Mouse (Mus musculus) forebrain, embryonic 15.5 days (tissue): ENCODE data around the gene Srbd1. TPM values are rescaled to one million over a fixed set of nuclear protein-coding genes. Genes with fewer than 3 reads are reported as not detected.

Source experiments
- ATAC-seq: fragments of 200-750 bp; cut with Nextera tagmentation; replicated peaks from 2 replicates; pipeline ENCODE4 v1.8.0; 2017; ENCODE audit warnings: mild to moderate bottlenecking, moderate TSS enrichment, moderate library complexity
- H3K27ac ChIP-seq: fragments of 300-500 bp; sonication (generic); replicated peaks from 2 replicates; pipeline ENCODE4 v1.5.1; 2015; ENCODE audit warnings: mild to moderate bottlenecking, inconsistent platforms
- H3K27me3 ChIP-seq: fragments of 300-500 bp; sonication (generic); 2 replicates; pipeline ENCODE4 v1.6.1; 2015; ENCODE audit warnings: inconsistent platforms
- H3K36me3 ChIP-seq: fragments of 300-500 bp; sonication (generic); 2 replicates; pipeline ENCODE4 v1.6.1; 2015; ENCODE audit warnings: mild to moderate bottlenecking, inconsistent platforms
- H3K4me1 ChIP-seq: fragments of 300-500 bp; sonication (generic); 2 replicates; pipeline ENCODE4 v1.6.1; 2015; ENCODE audit warnings: inconsistent platforms
- H3K4me2 ChIP-seq: fragments of 300-500 bp; sonication (generic); replicated peaks from 2 replicates; pipeline ENCODE4 v1.6.1; 2015; ENCODE audit warnings: mild to moderate bottlenecking, inconsistent platforms
- H3K4me3 ChIP-seq: fragments of 300-500 bp; sonication (generic); 2 replicates; pipeline ENCODE4 v1.5.1; 2015; ENCODE audit warnings: mild to moderate bottlenecking, inconsistent platforms
- H3K9ac ChIP-seq: fragments of 300-500 bp; sonication (generic); replicated peaks from 2 replicates; pipeline ENCODE4 v1.6.1; 2015; ENCODE audit warnings: mild to moderate bottlenecking, inconsistent platforms
- H3K9me3 ChIP-seq: fragments of 300-500 bp; sonication (generic); 2 replicates; pipeline ENCODE4 v1.6.1; 2016; ENCODE audit warnings: inconsistent platforms
- WGBS: fragments of 180-500 bp; shearing (Covaris S2); methylation state at CpG from one replicate; pipeline ENCODE4 v1.1.7; 2015; ENCODE audit warnings: mixed read lengths; 5-methylcytosine and 5-hydroxymethylcytosine counted together
- polyA plus RNA-seq: library from polyadenylated mRNA; unstranded; fragments of >200 nt; fragmentation: Nextera tagmentation; extraction: Ambion mirVana; gene quantifications from 2 replicates; pipeline ENCODE4 v1.2.1, GENCODE M21; 2015

Srbd1 gene
- polyA plus RNA-seq, 1 experiment from 2014 or later: 20.5 TPM

GRCm38 (mm10) chr17:85995086-85995485 is 149.9 kb downstream of the Srbd1 start:
- WGBS: 80% methylated on average over 4 of the region's 4 CpGs
- no peak for ATAC-seq
- no peak overlapping the region for H3K27ac ChIP-seq
- peaks cover 10% of the 10 kb centered on the region for H3K4me1 ChIP-seq
- no peak overlapping the region for H3K9ac ChIP-seq
- H3K27me3 ChIP-seq: no peaks in the 10 kb centered on the region
- H3K4me3 ChIP-seq: no peak overlapping the region
- H3K4me2 ChIP-seq: no peak overlapping the region
- H3K36me3 ChIP-seq: peaks cover 7% of the 10 kb centered on the region; the same call in 1 of the 2 replicates
- H3K9me3 ChIP-seq: peaks cover 7% of the 10 kb centered on the region; the same call in 1 of the 2 replicates

- no peaks in the 10 kb centered on the region for H3K27me3 ChIP-seq
- WGBS: 82% methylated on average over 12 of the region's 12 CpGs
- H3K4me3 ChIP-seq: no peak overlapping the region
- H3K36me3 ChIP-seq: no peaks in the 10 kb centered on the region
- no peaks in the 10 kb centered on the region for H3K4me1 ChIP-seq
- no peak overlapping the region for H3K4me2 ChIP-seq
- H3K9ac ChIP-seq: no peak overlapping the region
- H3K9me3 ChIP-seq: no peaks in the 10 kb centered on the region
- ATAC-seq: no peak
- H3K27ac ChIP-seq: no peak overlapping the region
Measured at GRCm38 (mm10) chr17:85989058-85989769, 155.8 kb downstream of the Srbd1 start.

GRCm38 (mm10) chr17:85987531-85987930 is 157.4 kb downstream of the Srbd1 start:
- H3K4me2 ChIP-seq: no peak overlapping the region
- no peak for ATAC-seq
- H3K27me3 ChIP-seq: no peaks in the 10 kb centered on the region
- no peaks in the 10 kb centered on the region for H3K9me3 ChIP-seq
- no peaks in the 10 kb centered on the region for H3K36me3 ChIP-seq
- no peak overlapping the region for H3K9ac ChIP-seq
- H3K4me1 ChIP-seq: no peaks in the 10 kb centered on the region
- no peak overlapping the region for H3K4me3 ChIP-seq
- no peak overlapping the region for H3K27ac ChIP-seq
- 67% methylated on average over 4 of the region's 4 CpGs for WGBS

GRCm38 (mm10) chr17:85986624-85987023 is 158.4 kb downstream of the Srbd1 start:
- Histone ChIP-seq H3K9me3 (no peaks in the 10 kb centered on the region), H3K4me2 (no peak overlapping the region), H3K27ac (no peak overlapping the region), H3K36me3 (no peaks in the 10 kb centered on the region), H3K4me3 (no peak overlapping the region), H3K4me1 (no peaks in the 10 kb centered on the region), H3K9ac (no peak overlapping the region), H3K27me3 (no peaks in the 10 kb centered on the region)
- ATAC-seq: no peak
- 90% methylated on average over 4 of the region's 4 CpGs for WGBS

GRCm38 (mm10) chr17:85986181-85986580 is 158.8 kb downstream of the Srbd1 start:
- no peak overlapping the region for H3K27ac ChIP-seq
- H3K36me3 ChIP-seq: no peaks in the 10 kb centered on the region
- no peaks in the 10 kb centered on the region for H3K4me1 ChIP-seq
- no peaks in the 10 kb centered on the region for H3K27me3 ChIP-seq
- H3K9ac ChIP-seq: no peak overlapping the region
- no peak overlapping the region for H3K4me2 ChIP-seq
- no peak overlapping the region for H3K4me3 ChIP-seq
- 80% methylated on average over 2 of the region's 2 CpGs for WGBS
- ATAC-seq: no peak
- no peaks in the 10 kb centered on the region for H3K9me3 ChIP-seq

- H3K9ac ChIP-seq: no peak overlapping the region
- no peak for ATAC-seq
- no peak overlapping the region for H3K27ac ChIP-seq
- no peaks in the 10 kb centered on the region for H3K9me3 ChIP-seq
- no peaks in the 10 kb centered on the region for H3K36me3 ChIP-seq
- H3K4me3 ChIP-seq: no peak overlapping the region
- no peak overlapping the region for H3K4me2 ChIP-seq
- no peaks in the 10 kb centered on the region for H3K4me1 ChIP-seq
- WGBS: 92% methylated on average over 11 of the region's 11 CpGs
- no peaks in the 10 kb centered on the region for H3K27me3 ChIP-seq
Measured at GRCm38 (mm10) chr17:85985131-85985530, 159.8 kb downstream of the Srbd1 start.

GRCm38 (mm10) chr17:85982271-85982670 is 162.7 kb downstream of the Srbd1 start:
- Histone ChIP-seq H3K27me3 (no peaks in the 10 kb centered on the region), H3K4me2 (no peak overlapping the region), H3K27ac (no peak overlapping the region), H3K36me3 (no peaks in the 10 kb centered on the region), H3K4me3 (no peak overlapping the region), H3K9me3 (no peaks in the 10 kb centered on the region), H3K9ac (no peak overlapping the region), H3K4me1 (no peaks in the 10 kb centered on the region)
- ATAC-seq: no peak
- 97% methylated on average over 4 of the region's 4 CpGs for WGBS

GRCm38 (mm10) chr17:85981869-85982268 is 163.1 kb downstream of the Srbd1 start:
- H3K4me1 ChIP-seq: no peaks in the 10 kb centered on the region
- H3K27me3 ChIP-seq: no peaks in the 10 kb centered on the region
- no peaks in the 10 kb centered on the region for H3K9me3 ChIP-seq
- no peak overlapping the region for H3K27ac ChIP-seq
- no peak overlapping the region for H3K4me3 ChIP-seq
- 98% methylated on average over 3 of the region's 3 CpGs for WGBS
- H3K4me2 ChIP-seq: no peak overlapping the region
- no peak overlapping the region for H3K9ac ChIP-seq
- ATAC-seq: no peak
- H3K36me3 ChIP-seq: no peaks in the 10 kb centered on the region

- ATAC-seq: no peak
- Histone ChIP-seq H3K4me3 (no peak overlapping the region), H3K27ac (no peak overlapping the region), H3K4me2 (no peak overlapping the region), H3K27me3 (no peaks in the 10 kb centered on the region), H3K9me3 (no peaks in the 10 kb centered on the region), H3K36me3 (no peaks in the 10 kb centered on the region), H3K9ac (no peak overlapping the region), H3K4me1 (peaks cover 9% of the 10 kb centered on the region)
- 59% methylated on average over 8 of the region's 8 CpGs for WGBS
Measured at GRCm38 (mm10) chr17:85978876-85979275, 166.1 kb downstream of the Srbd1 start.

- Histone ChIP-seq H3K9ac (no peak overlapping the region), H3K4me3 (no peak overlapping the region)
- WGBS: 53% methylated on average over 5 of the region's 5 CpGs
Measured at GRCm38 (mm10) chr17:85975077-85975476, 169.9 kb downstream of the Srbd1 start.

GRCm38 (mm10) chr17:85974591-85974990 is 170.4 kb downstream of the Srbd1 start:
- 91% methylated on average over 8 of the region's 8 CpGs for WGBS
- no peak for ATAC-seq
- no peaks in the 10 kb centered on the region for H3K27me3 ChIP-seq

More at GRCm38 (mm10) chr17:85975077-85975476, 169.9 kb downstream of the Srbd1 start:
- no peak overlapping the region for H3K27ac ChIP-seq
- no peak overlapping the region for H3K4me2 ChIP-seq
- ATAC-seq: no peak
- H3K4me1 ChIP-seq: peaks cover 9% of the 10 kb centered on the region
- H3K27me3 ChIP-seq: no peaks in the 10 kb centered on the region
- H3K9me3 ChIP-seq: no peaks in the 10 kb centered on the region
- no peaks in the 10 kb centered on the region for H3K36me3 ChIP-seq

GRCm38 (mm10) chr17:85971120-85971519 is 173.9 kb downstream of the Srbd1 start:
- no peak for ATAC-seq
- Histone ChIP-seq H3K27me3 (no peaks in the 10 kb centered on the region), H3K27ac (no peak overlapping the region), H3K9ac (no peak overlapping the region), H3K36me3 (no peaks in the 10 kb centered on the region), H3K4me3 (no peak overlapping the region), H3K4me1 (peaks cover 9% of the 10 kb centered on the region), H3K9me3 (no peaks in the 10 kb centered on the region), H3K4me2 (no peak overlapping the region)
- WGBS: 69% methylated on average over 4 of the region's 4 CpGs

More at GRCm38 (mm10) chr17:85974591-85974990, 170.4 kb downstream of the Srbd1 start:
- H3K4me2 ChIP-seq: no peak overlapping the region
- H3K9me3 ChIP-seq: no peaks in the 10 kb centered on the region
- H3K36me3 ChIP-seq: no peaks in the 10 kb centered on the region
- no peak overlapping the region for H3K4me3 ChIP-seq
- peaks cover 9% of the 10 kb centered on the region for H3K4me1 ChIP-seq
- no peak overlapping the region for H3K27ac ChIP-seq
- no peak overlapping the region for H3K9ac ChIP-seq

GRCm38 (mm10) chr17:85961653-85962052 is 183.3 kb downstream of the Srbd1 start:
- Histone ChIP-seq H3K4me3 (no peak overlapping the region), H3K4me2 (no peak overlapping the region), H3K27me3 (no peaks in the 10 kb centered on the region), H3K9me3 (no peaks in the 10 kb centered on the region), H3K36me3 (no peaks in the 10 kb centered on the region), H3K27ac (no peak overlapping the region), H3K9ac (no peak overlapping the region), H3K4me1 (no peaks in the 10 kb centered on the region)
- no peak for ATAC-seq
- WGBS: 65% methylated on average over 6 of the region's 6 CpGs
